Mouse (Mus musculus) heart, embryonic 11.5 days (tissue): ENCODE results near the gene Trappc3. TPM values are rescaled to one million over a fixed set of nuclear protein-coding genes. Genes with fewer than 3 reads are reported as not detected.

Source experiments
- ATAC-seq: fragments of 200-750 bp; cut with Nextera tagmentation; replicated peaks from 2 replicates; pipeline ENCODE4 v1.8.0; 2017; ENCODE audit warnings: moderate library complexity; ENCODE audit not compliant: insufficient number of reproducible peaks, low FRiP score, low TSS enrichment
- H3K27ac ChIP-seq: fragments of 300-500 bp; sonication (generic); 2 replicates; pipeline ENCODE4 v1.5.1; 2014; ENCODE audit warnings: mild to moderate bottlenecking, low read depth, low read length
- H3K27me3 ChIP-seq: fragments of 300-500 bp; sonication (generic); 2 replicates; pipeline ENCODE4 v1.6.1; 2014; ENCODE audit warnings: mild to moderate bottlenecking, low read length, mixed read lengths; ENCODE audit not compliant: control insufficient read depth, insufficient read depth
- H3K36me3 ChIP-seq: fragments of 300-500 bp; sonication (generic); 2 replicates; pipeline ENCODE4 v1.6.1; 2014; ENCODE audit warnings: mild to moderate bottlenecking, low read length, moderate library complexity, mixed read lengths; ENCODE audit not compliant: control insufficient read depth, insufficient read depth
- H3K4me1 ChIP-seq: fragments of 300-500 bp; sonication (generic); 2 replicates; pipeline ENCODE4 v1.6.1; 2014; ENCODE audit warnings: low read length; ENCODE audit not compliant: control insufficient read depth, insufficient read depth
- H3K4me2 ChIP-seq: fragments of 300-500 bp; sonication (generic); 2 replicates; pipeline ENCODE4 v1.6.1; 2014; ENCODE audit warnings: mild to moderate bottlenecking, moderate library complexity
- H3K4me3 ChIP-seq: fragments of 300-500 bp; sonication (generic); 2 replicates; pipeline ENCODE4 v1.5.1; 2014; ENCODE audit warnings: low read depth, low read length
- H3K9ac ChIP-seq: fragments of 300-500 bp; sonication (generic); 2 replicates; pipeline ENCODE4 v1.6.1; 2014; ENCODE audit warnings: mild to moderate bottlenecking, low read depth, low read length, moderate library complexity
- H3K9me3 ChIP-seq: fragments of 300-500 bp; sonication (generic); replicated peaks from 2 replicates; pipeline ENCODE4 v1.6.1; 2016; ENCODE audit warnings: low read length; ENCODE audit not compliant: control insufficient read depth
- WGBS: fragments of 180-500 bp; shearing (Covaris S2); extraction: QIAGEN DNeasy Blood & Tissue Kit; methylation state at CpG from one replicate; pipeline ENCODE4 v1.1.7; 2014; ENCODE audit not compliant: insufficient replicate concordance; 5-methylcytosine and 5-hydroxymethylcytosine counted together
- polyA plus RNA-seq: library from polyadenylated mRNA; unstranded; fragments of >200 nt; fragmentation: Nextera tagmentation; extraction: Ambion mirVana; gene quantifications from 2 replicates; pipeline ENCODE4 v1.2.1, GENCODE M21; 2014

Trappc3 gene
- polyA plus RNA-seq, 1 experiment from 2014 or later, result 11.0 TPM

GRCm38 (mm10) chr4:126306827-126307226 lies 44.7 kb downstream of the Trappc3 start:
- no peak overlapping the region for H3K4me2 ChIP-seq
- peaks cover 21% of the 10 kb centered on the region for H3K27me3 ChIP-seq
- WGBS, result 17% methylated on average over 2 of the region's 2 CpGs
- no peak overlapping the region for H3K4me3 ChIP-seq
- H3K27ac ChIP-seq, result no peak overlapping the region
- no peak for ATAC-seq
- no peak overlapping the region for H3K9ac ChIP-seq
- H3K36me3 ChIP-seq, result no peaks in the 10 kb centered on the region; the same call in 1 of the 2 replicates
- H3K9me3 ChIP-seq, result no peaks in the 10 kb centered on the region
- H3K4me1 ChIP-seq, result peaks cover 5% of the 10 kb centered on the region

GRCm38 (mm10) chr4:126309211-126309921 lies 47.2 kb downstream of the Trappc3 start:
- Histone ChIP-seq H3K9ac (peak overlapping the region; percentile 46; the same call in 1 of the 2 replicates), H3K27me3 (0 out of 2 replicates have a peak, but pooled peaks cover 3% of the 10 kb centered on the region), H3K4me3 (peak overlapping the region; percentile 25), H3K36me3 (no peaks in the 10 kb centered on the region; the same call in 1 of the 2 replicates), H3K9me3 (no peaks in the 10 kb centered on the region), H3K4me2 (peak overlapping the region; percentile 60), H3K4me1 (peaks cover 9% of the 10 kb centered on the region), H3K27ac (no peak overlapping the region)
- 16% methylated on average over 20 of the region's 20 CpGs for WGBS
- ATAC-seq, result 0 out of 2 replicates have a peak, but pooled peaks have one; percentile 23

- under 1% methylated on average over 7 of the region's 7 CpGs for WGBS
- Histone ChIP-seq H3K4me2 (peak overlapping the region; percentile 60), H3K4me3 (peak overlapping the region; percentile 25), H3K36me3 (no peaks in the 10 kb centered on the region; the same call in 1 of the 2 replicates), H3K4me1 (peaks cover 9% of the 10 kb centered on the region), H3K27me3 (0 out of 2 replicates have a peak, but pooled peaks cover 3% of the 10 kb centered on the region), H3K9ac (no peak overlapping the region), H3K27ac (no peak overlapping the region), H3K9me3 (no peaks in the 10 kb centered on the region)
- ATAC-seq, result peak; percentile 8; the same call in 1 of the 2 replicates
Observed at GRCm38 (mm10) chr4:126309922-126310309, 47.8 kb downstream of the Trappc3 start.

GRCm38 (mm10) chr4:126310344-126310743 lies 48.2 kb downstream of the Trappc3 start:
- WGBS, result 74% methylated on average over 7 of the region's 7 CpGs
- Histone ChIP-seq H3K4me2 (no peak overlapping the region), H3K9ac (no peak overlapping the region), H3K27ac (no peak overlapping the region), H3K4me1 (peaks cover 9% of the 10 kb centered on the region), H3K27me3 (0 out of 2 replicates have a peak, but pooled peaks cover 3% of the 10 kb centered on the region), H3K9me3 (no peaks in the 10 kb centered on the region), H3K4me3 (no peak overlapping the region), H3K36me3 (no peaks in the 10 kb centered on the region; the same call in 1 of the 2 replicates)
- ATAC-seq, result no peak

GRCm38 (mm10) chr4:126311566-126312200 lies 49.6 kb downstream of the Trappc3 start:
- Histone ChIP-seq H3K4me2 (no peak overlapping the region), H3K4me1 (peaks cover 9% of the 10 kb centered on the region), H3K27ac (no peak overlapping the region), H3K36me3 (peaks cover 7% of the 10 kb centered on the region), H3K9me3 (no peaks in the 10 kb centered on the region), H3K9ac (no peak overlapping the region), H3K4me3 (no peak overlapping the region), H3K27me3 (0 out of 2 replicates have a peak, but pooled peaks cover 3% of the 10 kb centered on the region)
- 86% methylated on average over 16 of the region's 16 CpGs for WGBS
- no peak for ATAC-seq

GRCm38 (mm10) chr4:126313202-126313601 lies 51.1 kb downstream of the Trappc3 start:
- 32% methylated on average over 5 of the region's 5 CpGs for WGBS
- no peak for ATAC-seq
- H3K4me3 ChIP-seq, result no peak overlapping the region

GRCm38 (mm10) chr4:126314393-126314792 lies 52.3 kb downstream of the Trappc3 start:
- Histone ChIP-seq H3K27ac (no peak overlapping the region), H3K9ac (no peak overlapping the region), H3K4me3 (no peak overlapping the region), H3K27me3 (0 out of 2 replicates have a peak, but pooled peaks cover 3% of the 10 kb centered on the region), H3K4me2 (no peak overlapping the region), H3K4me1 (peaks cover 8% of the 10 kb centered on the region), H3K9me3 (no peaks in the 10 kb centered on the region), H3K36me3 (peaks cover 22% of the 10 kb centered on the region)
- 67% methylated on average over 10 of the region's 10 CpGs for WGBS
- ATAC-seq, result no peak

More at GRCm38 (mm10) chr4:126313202-126313601, 51.1 kb downstream of the Trappc3 start:
- Histone ChIP-seq H3K27me3 (0 out of 2 replicates have a peak, but pooled peaks cover 3% of the 10 kb centered on the region), H3K4me1 (peaks cover 9% of the 10 kb centered on the region), H3K9me3 (no peaks in the 10 kb centered on the region), H3K9ac (no peak overlapping the region), H3K4me2 (no peak overlapping the region), H3K36me3 (peaks cover 21% of the 10 kb centered on the region), H3K27ac (no peak overlapping the region)

GRCm38 (mm10) chr4:126315931-126316330 lies 53.8 kb downstream of the Trappc3 start:
- no peak overlapping the region for H3K9ac ChIP-seq
- WGBS, result 47% methylated on average over 5 of the region's 5 CpGs
- H3K4me3 ChIP-seq, result no peak overlapping the region
- H3K9me3 ChIP-seq, result no peaks in the 10 kb centered on the region
- 0 out of 2 replicates have a peak, but pooled peaks cover 3% of the 10 kb centered on the region for H3K27me3 ChIP-seq
- H3K4me2 ChIP-seq, result no peak overlapping the region
- H3K27ac ChIP-seq, result peak overlapping the region; percentile 35; the same call in 1 of the 2 replicates
- H3K36me3 ChIP-seq, result peaks cover 22% of the 10 kb centered on the region
- peaks cover 11% of the 10 kb centered on the region; the same call in 1 of the 2 replicates for H3K4me1 ChIP-seq
- ATAC-seq, result 0 out of 2 replicates have a peak, but pooled peaks have one; percentile 11
